Mouse (Mus musculus) bone marrow, adult 2 months (tissue): ENCODE measurements around the gene Rab4a.

ENCODE experiments used
- CTCF ChIP-seq: fragments of 200-500 bp; IDR thresholded peaks from 2 replicates; pipeline ENCODE4 v1.5.1; 2011; ENCODE audit warnings: low read length, control low read depth; ENCODE audit not compliant: control insufficient read depth, insufficient read depth
- POLR2A ChIP-seq: fragments of 200-500 bp; IDR thresholded peaks from 2 replicates; pipeline ENCODE4 v1.6.1; 2011; ENCODE audit warnings: low read depth, mild to moderate bottlenecking, control low read depth, low read length, borderline replicate concordance; ENCODE audit not compliant: control insufficient read depth

DNA sequence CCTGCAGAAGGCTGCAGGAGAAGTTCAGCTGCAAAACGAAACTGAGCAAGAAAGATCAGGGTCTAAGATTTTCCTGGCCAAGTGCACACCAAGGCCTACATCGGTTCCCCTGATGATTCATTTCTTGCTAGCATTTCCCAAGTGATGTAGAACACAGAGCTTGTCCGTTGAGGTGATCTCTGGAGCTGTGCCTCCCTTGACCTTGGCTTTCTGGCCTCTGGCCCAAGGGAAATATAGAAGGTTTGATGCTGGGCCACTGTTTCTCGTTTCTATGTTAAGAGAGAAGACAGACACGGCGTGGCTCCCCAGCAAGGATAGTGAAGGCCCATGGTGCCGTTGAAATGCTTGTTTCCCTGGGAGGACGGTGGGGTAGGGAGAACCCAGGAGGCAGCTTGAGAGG, 37.9 kb upstream of the Rab4a start:
- TF ChIP-seq POLR2A (no peak), CTCF (no peak)
